Mouse (Mus musculus): ENCODE results near the gene Kmt2b.

DNA sequence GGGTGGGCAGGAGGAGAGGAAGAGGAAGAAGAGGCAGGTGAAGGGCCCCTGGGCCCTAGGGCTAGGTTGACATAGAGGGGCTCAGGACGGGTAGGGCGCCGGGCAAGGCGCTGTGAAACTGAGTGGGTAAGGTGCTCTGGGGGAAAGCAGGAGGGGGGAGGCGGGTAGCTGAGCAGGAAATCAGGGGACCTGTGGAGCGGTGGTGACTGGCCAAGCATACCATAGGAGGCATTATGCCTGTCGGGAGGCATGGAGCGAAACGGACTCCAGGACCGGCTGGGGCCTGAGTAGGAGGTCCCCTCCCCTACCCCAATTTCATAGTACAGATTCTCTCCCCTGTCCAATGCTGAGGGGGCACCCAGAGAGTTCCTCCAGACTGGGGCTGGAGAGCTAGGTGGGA lies 65.7 kb downstream of the Kmt2b start:
- no peak for TF ChIP-seq CTCF (IDR thresholded peaks at IDR 0.05; ENCODE audit: extremely low read depth, insufficient read length, insufficient replicate concordance, low read depth, low read length)
- no peak for TF ChIP-seq POLR2A (IDR thresholded peaks at IDR 0.05; ENCODE audit: low read depth, low read length)

Data from small intestine, adult 2 months (tissue).